Mouse (Mus musculus) brain, embryonic 14.5 days (tissue): ENCODE measurements around the gene Gfap.

Source experiments
- CTCF ChIP-seq: fragments of 200-500 bp; IDR thresholded peaks from 2 replicates; pipeline ENCODE4 v1.5.1; 2012; ENCODE audit warnings: inconsistent platforms, mild to moderate bottlenecking, moderate library complexity, borderline replicate concordance; ENCODE audit not compliant: insufficient read depth, insufficient read length; ENCODE audit errors: extremely low read depth
- POLR2A ChIP-seq: fragments of 200-500 bp; IDR thresholded peaks from 2 replicates; pipeline ENCODE4 v1.6.1; 2012; ENCODE audit warnings: mild to moderate bottlenecking, inconsistent platforms, borderline replicate concordance; ENCODE audit not compliant: poor library complexity, insufficient read depth, insufficient read length, severe bottlenecking; ENCODE audit errors: extremely low read depth

DNA sequence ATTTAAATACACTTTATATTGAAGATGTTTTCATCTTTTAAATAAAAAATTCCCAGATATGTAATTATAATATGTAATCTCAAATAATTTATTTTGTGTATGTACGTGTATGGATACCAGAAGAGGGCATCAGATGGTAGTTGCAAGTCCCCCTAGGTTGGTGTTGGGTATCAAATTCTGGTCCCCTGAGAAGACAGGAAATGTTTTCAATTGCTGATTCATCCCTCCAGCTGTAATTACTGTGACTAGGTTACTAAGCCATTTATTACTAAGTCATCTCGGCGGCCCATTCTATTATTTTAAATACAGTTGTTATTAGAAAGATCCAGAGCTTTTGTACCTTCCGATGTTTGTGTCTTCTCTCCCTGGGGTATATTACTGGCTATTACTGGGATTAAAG, 17.4 kb upstream of the Gfap start:
- TF ChIP-seq CTCF, result no peak
- TF ChIP-seq POLR2A, result no peak
